ENCODE assay signal across 23 mouse cellular contexts in genomic region chr6:144709614-144710180, GRCm38 (mm10).
A peak's percentile ranks its signal among the peaks of the same experiment; 100 is the strongest.
DNase-seq lines count a peak whose midpoint lies in the region; ATAC-seq and TF ChIP-seq lines count a peak whose summit lies in the region.
"Had no signal": no experiment of that assay in that cellular context is flagged by ENCODE, and none has a peak within 500 bp of the region (broad histone marks: within the 10 kb centered on the region; RNA-seq: fewer than 3 reads in every experiment).

No protein-coding gene starts in this region.

- no peaks in the 10 kb centered on the region for H3K36me3 ChIP-seq in liver, embryonic 14.5 days (replicated peaks; ENCODE audit: control insufficient read depth, insufficient read depth, low read depth)
- no peaks in the 10 kb centered on the region for H3K36me3 ChIP-seq in midbrain, embryonic 16.5 days (ENCODE audit: control insufficient read depth, insufficient read depth, low read length)
- H3K36me3 ChIP-seq: heart, embryonic 15.5 days; midbrain, embryonic 12.5 days; neural tube, embryonic 12.5 days had no signal

- ATAC-seq in liver, embryonic 14.5 days (ENCODE audit: insufficient read depth), result peak; percentile 34; the same call in 1 of the 2 replicates
- ATAC-seq in midbrain, embryonic 16.5 days, result no peak
- ATAC-seq: forebrain, embryonic 16.5 days; hindbrain, postnatal 0 days; intestine, postnatal 0 days had no signal

- no peak overlapping the region for H3K9ac ChIP-seq in liver, embryonic 14.5 days (replicated peaks)
- no peak overlapping the region for H3K9ac ChIP-seq in midbrain, embryonic 16.5 days (ENCODE audit: low read depth, low read length)
- H3K9ac ChIP-seq: heart, embryonic 15.5 days; midbrain, embryonic 12.5 days; neural tube, embryonic 12.5 days had no signal

- TF ChIP-seq CTCF in liver, embryonic 14.5 days (IDR thresholded peaks at IDR 0.05; ENCODE audit: low read depth), result no peak

- peak; percentile 10 for DNase-seq in embryo, embryonic 10 days (ENCODE audit: low spot score)
- DNase-seq in embryo, embryonic 10.5 days (ENCODE audit: low spot score), result no peak
- peak; percentile 52 for DNase-seq in ES-CJ7 (ENCODE audit: low read depth, low spot score)
- DNase-seq in adrenal gland, postnatal 14 days, result peak; percentile 51
- DNase-seq in liver, embryonic 14.5 days (ENCODE audit: low read depth in 3 of 3, low spot score in 3 of 3), result peak in 1 of 3 experiments; percentile 27
- no peak for DNase-seq in retina, embryonic 14.5 days (ENCODE audit: low spot score)
- DNase-seq: cerebellum, postnatal 10 days; embryo, embryonic 11 days; heart, postnatal 4 days; kidney, postnatal 10 days; layer of hippocampus, postnatal 36 days; lung, postnatal 10 days; right cerebral cortex, postnatal 14 days; spleen, adult 18-20 months; thymus, postnatal 4 days had no signal

- no peaks in the 10 kb centered on the region for H3K27me3 ChIP-seq in liver, embryonic 14.5 days (ENCODE audit: control insufficient read depth, insufficient read depth, low read length)
- no peaks in the 10 kb centered on the region for H3K27me3 ChIP-seq in midbrain, embryonic 16.5 days (ENCODE audit: control insufficient read depth, insufficient read depth, low read depth, low read length)
- H3K27me3 ChIP-seq: CH12.LX; heart, embryonic 15.5 days; midbrain, embryonic 12.5 days; neural tube, embryonic 12.5 days had no signal

- H3K4me2 ChIP-seq in liver, embryonic 14.5 days (ENCODE audit: low read depth), result no peak overlapping the region
- H3K4me2 ChIP-seq in midbrain, embryonic 16.5 days (ENCODE audit: low read length), result no peak overlapping the region
- H3K4me2 ChIP-seq: heart, embryonic 15.5 days; midbrain, embryonic 12.5 days; neural tube, embryonic 12.5 days had no signal

- peaks cover 10 to 38% of the 10 kb centered on the region in 2 experiments for H3K4me1 ChIP-seq in liver, embryonic 14.5 days (replicated peaks; ENCODE audit: control insufficient read depth in 2 of 2, insufficient read depth in 2 of 2, low read length in 1 of 2)
- 0 out of 2 replicates have a peak, but pooled peaks cover 5% of the 10 kb centered on the region for H3K4me1 ChIP-seq in midbrain, embryonic 16.5 days (ENCODE audit: control insufficient read depth, insufficient read depth, low read length)

- no peaks in the 10 kb centered on the region for H3K9me3 ChIP-seq in liver, embryonic 14.5 days (ENCODE audit: control insufficient read depth, low read length)
- H3K9me3 ChIP-seq in midbrain, embryonic 16.5 days (replicated peaks; ENCODE audit: control insufficient read depth, low read length, poor library complexity, severe bottlenecking), result no peaks in the 10 kb centered on the region
- H3K9me3 ChIP-seq: heart, embryonic 15.5 days; midbrain, embryonic 12.5 days; neural tube, embryonic 12.5 days had no signal

- no peak overlapping the region for H3K4me3 ChIP-seq in liver, embryonic 14.5 days (ENCODE audit: insufficient read depth in 1 of 2, low read depth in 2 of 2, low read length in 2 of 2)
- no peak overlapping the region for H3K4me3 ChIP-seq in midbrain, embryonic 16.5 days (ENCODE audit: low read depth, low read length)
- H3K4me3 ChIP-seq: heart, embryonic 15.5 days; midbrain, embryonic 12.5 days; neural tube, embryonic 12.5 days had no signal

- WGBS in liver, embryonic 14.5 days (ENCODE audit: insufficient replicate concordance), result 58% methylated on average over 9 of the region's 9 CpGs
- 51% methylated on average over 9 of the region's 9 CpGs for WGBS in midbrain, embryonic 16.5 days

- no peak for TF ChIP-seq EP300 in liver, embryonic 14.5 days (IDR thresholded peaks at IDR 0.05; ENCODE audit: low read depth)

- no peak overlapping the region for H3K27ac ChIP-seq in liver, embryonic 14.5 days
- no peak overlapping the region for H3K27ac ChIP-seq in midbrain, embryonic 16.5 days (ENCODE audit: low read length)
- H3K27ac ChIP-seq: heart, embryonic 15.5 days; hindbrain, postnatal 0 days; midbrain, embryonic 12.5 days; neural tube, embryonic 12.5 days had no signal

Comparison
In these comparisons a context has a peak if more than half of its experiments do, and no peak if none do; other contexts are left out.
1. DNase-seq: peak in embryo, embryonic 10 days (single experiment), ES-CJ7 (single experiment) and adrenal gland, postnatal 14 days (single experiment); none in embryo, embryonic 10.5 days (single experiment) and retina, embryonic 14.5 days (single experiment).